Mouse (Mus musculus) G1E (cell line): ENCODE data around the gene Cpvl.

Experiments used
- CTCF ChIP-seq: IDR thresholded peaks from 2 replicates; pipeline ENCODE4 v1.5.1; 2012; ENCODE audit warnings: low read depth, low read length, inconsistent platforms, mixed read lengths
- GATA1 ChIP-seq: IDR thresholded peaks from 2 replicates; pipeline ENCODE4 v1.6.1; 2012; ENCODE audit warnings: borderline replicate concordance, low read length, inconsistent platforms, mixed read lengths
- GATA2 ChIP-seq: IDR thresholded peaks from 2 replicates; pipeline ENCODE4 v1.6.1; 2012; ENCODE audit warnings: low read depth, low read length, inconsistent platforms, borderline replicate concordance
- POLR2AphosphoS5 ChIP-seq: IDR thresholded peaks from 2 replicates; pipeline ENCODE4 v1.6.1; 2012; ENCODE audit warnings: low read depth, low read length, inconsistent platforms; ENCODE audit not compliant: insufficient replicate concordance

DNA sequence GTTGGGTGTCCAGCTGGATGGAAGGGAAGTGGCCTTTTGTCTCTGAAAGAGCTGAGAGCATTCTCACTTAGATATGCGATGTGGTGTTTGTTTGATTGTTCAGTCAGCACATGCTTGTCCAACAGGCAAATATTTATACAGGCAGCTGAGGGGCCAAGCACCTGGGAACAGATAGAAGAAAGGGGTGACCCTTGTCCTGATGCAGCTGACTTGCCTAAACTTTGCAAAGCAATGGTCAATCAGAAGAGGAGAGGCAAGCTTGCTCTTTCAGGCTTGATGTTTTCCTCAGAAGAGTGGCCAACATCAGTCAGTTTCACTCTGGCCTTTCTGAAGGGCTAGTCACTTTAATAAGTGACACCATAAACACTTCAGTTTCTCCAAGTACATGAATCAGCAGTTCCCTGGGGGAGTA lies 72.4 kb downstream of the Cpvl start:
- TF ChIP-seq CTCF (no peak), GATA1 (no peak), GATA2 (no peak), POLR2AphosphoS5 (no peak)
